Mouse (Mus musculus): ENCODE data around the gene Gm13101. TPM values are rescaled to one million over a fixed set of nuclear protein-coding genes. Genes with fewer than 3 reads are reported as not detected.

Gm13101 gene
- polyA plus RNA-seq, 1 experiment from 2014 or later = not detected

Other genes starting within 250 kb of the Gm13101 start
- gene Gm13078, start 247.5 kb downstream of the Gm13101 start, polyA plus RNA-seq (2014; fragmentation: Nextera tagmentation; extraction: Ambion mirVana) = not detected in 2 replicates
- not detected in 2 replicates for gene Gm13023, start 177.6 kb downstream of the Gm13101 start, polyA plus RNA-seq (2014; fragmentation: Nextera tagmentation; extraction: Ambion mirVana)
- not detected in 2 replicates for gene Gm13084, start 150.9 kb downstream of the Gm13101 start, polyA plus RNA-seq (2014; fragmentation: Nextera tagmentation; extraction: Ambion mirVana)
- not detected in 2 replicates for gene Gm13103, start 120.5 kb downstream of the Gm13101 start, polyA plus RNA-seq (2014; fragmentation: Nextera tagmentation; extraction: Ambion mirVana)
- not detected in 2 replicates for gene Pramef6, start 66.6 kb downstream of the Gm13101 start, polyA plus RNA-seq (2014; fragmentation: Nextera tagmentation; extraction: Ambion mirVana)
- not detected in 2 replicates for gene Pramef25, start 15.9 kb downstream of the Gm13101 start, polyA plus RNA-seq (2014; fragmentation: Nextera tagmentation; extraction: Ambion mirVana)
- not detected in 2 replicates for gene Pramef17, start 27.4 kb upstream of the Gm13101 start, polyA plus RNA-seq (2014; fragmentation: Nextera tagmentation; extraction: Ambion mirVana)
- gene Pramel4, start 92.2 kb upstream of the Gm13101 start, polyA plus RNA-seq (2014; fragmentation: Nextera tagmentation; extraction: Ambion mirVana) = not detected in 2 replicates
- not detected in 2 replicates for gene Gm13102, start 139.5 kb upstream of the Gm13101 start, polyA plus RNA-seq (2014; fragmentation: Nextera tagmentation; extraction: Ambion mirVana)
- gene Oog3, start 195.7 kb upstream of the Gm13101 start, polyA plus RNA-seq (2014; fragmentation: Nextera tagmentation; extraction: Ambion mirVana) = not detected in 2 replicates
- gene Oog2, start 223.8 kb upstream of the Gm13101 start, polyA plus RNA-seq (2014; fragmentation: Nextera tagmentation; extraction: Ambion mirVana) = not detected in 2 replicates
- gene C87977, start 246.4 kb upstream of the Gm13101 start, polyA plus RNA-seq (2014; fragmentation: Nextera tagmentation; extraction: Ambion mirVana) = not detected in 2 replicates